Mouse (Mus musculus): ENCODE data around the gene Adamts2.
A peak's percentile ranks its signal among the peaks of the same experiment; 100 is the strongest.

Adamts2 gene

GRCm38 (mm10) chr11:50601641-50602355, at the start of gene Adamts2:
Gene Adamts2, plus strand, starts transcription at chr11:50602084.
- peak in 1 of 2 experiments; percentile 7 for DNase-seq (ENCODE audit: low spot score in 2 of 2)

GRCm38 (mm10) chr11:50557064-50557463, 44.8 kb upstream of the Adamts2 start:
- DNase-seq (ENCODE audit: low spot score in 2 of 2), result no peak

- DNase-seq (ENCODE audit: low spot score in 2 of 2), result no peak
Measured at GRCm38 (mm10) chr11:50559108-50559507, 42.8 kb upstream of the Adamts2 start.

- DNase-seq (ENCODE audit: low spot score in 2 of 2), result no peak
Measured at GRCm38 (mm10) chr11:50565466-50566211, 36.2 kb upstream of the Adamts2 start.

- no peak for DNase-seq (ENCODE audit: low spot score in 2 of 2)
Measured at GRCm38 (mm10) chr11:50571448-50571847, 30.4 kb upstream of the Adamts2 start.

GRCm38 (mm10) chr11:50576521-50576920, 25.4 kb upstream of the Adamts2 start:
- DNase-seq (ENCODE audit: low spot score in 2 of 2), result no peak

- DNase-seq (ENCODE audit: low spot score in 2 of 2), result no peak
Measured at GRCm38 (mm10) chr11:50587026-50587425, 14.9 kb upstream of the Adamts2 start.

- DNase-seq (ENCODE audit: low spot score in 2 of 2), result peak in 1 of 2 experiments; percentile 15
Measured at GRCm38 (mm10) chr11:50587787-50588186, 14.1 kb upstream of the Adamts2 start.

- no peak for DNase-seq (ENCODE audit: low spot score in 2 of 2)
Measured at GRCm38 (mm10) chr11:50589060-50589459, 12.8 kb upstream of the Adamts2 start.

- DNase-seq (ENCODE audit: low spot score in 2 of 2), result no peak
Measured at GRCm38 (mm10) chr11:50591053-50591452, 10.8 kb upstream of the Adamts2 start.

- DNase-seq (ENCODE audit: low spot score in 2 of 2), result no peak
Measured at GRCm38 (mm10) chr11:50592892-50593553, 8.9 kb upstream of the Adamts2 start.

- no peak for DNase-seq (ENCODE audit: low spot score in 2 of 2)
Measured at GRCm38 (mm10) chr11:50596571-50596970, 5.3 kb upstream of the Adamts2 start.

- DNase-seq (ENCODE audit: low spot score in 2 of 2), result no peak
Measured at GRCm38 (mm10) chr11:50599156-50599555, 2.7 kb upstream of the Adamts2 start.

- DNase-seq (ENCODE audit: low spot score in 2 of 2), result no peak
Measured at GRCm38 (mm10) chr11:50602356-50603081, 635 bp downstream of the Adamts2 start.

GRCm38 (mm10) chr11:50603082-50603910, 1.4 kb downstream of the Adamts2 start:
- no peak for DNase-seq (ENCODE audit: low spot score in 2 of 2)

- DNase-seq (ENCODE audit: low spot score in 2 of 2), result no peak
Measured at GRCm38 (mm10) chr11:50604371-50604770, 2.5 kb downstream of the Adamts2 start.

- no peak for DNase-seq (ENCODE audit: low spot score in 2 of 2)
Measured at GRCm38 (mm10) chr11:50611181-50611580, 9.3 kb downstream of the Adamts2 start.

- DNase-seq (ENCODE audit: low spot score in 2 of 2), result no peak
Measured at GRCm38 (mm10) chr11:50617015-50617543, 15.2 kb downstream of the Adamts2 start.

- DNase-seq (ENCODE audit: low spot score in 2 of 2), result no peak
Measured at GRCm38 (mm10) chr11:50620926-50621325, 19.0 kb downstream of the Adamts2 start.

- DNase-seq (ENCODE audit: low spot score in 2 of 2), result no peak
Measured at GRCm38 (mm10) chr11:50621364-50621763, 19.5 kb downstream of the Adamts2 start.
